Mouse (Mus musculus): ENCODE results near the gene Cideb.

GRCm38 (mm10) chr14:55788256-55789050 is 30.2 kb upstream of the Cideb start, which contains the start of gene Ripk3:
- TF ChIP-seq CTCF (IDR thresholded peaks at IDR 0.05; ENCODE audit: low read depth) = no peak
- no peak for TF ChIP-seq EP300 (IDR thresholded peaks at IDR 0.05; ENCODE audit: low read depth)

All from heart, postnatal 0 days (tissue).